ENCODE assay signal across 9 mouse cellular contexts in the genomic region with DNA sequence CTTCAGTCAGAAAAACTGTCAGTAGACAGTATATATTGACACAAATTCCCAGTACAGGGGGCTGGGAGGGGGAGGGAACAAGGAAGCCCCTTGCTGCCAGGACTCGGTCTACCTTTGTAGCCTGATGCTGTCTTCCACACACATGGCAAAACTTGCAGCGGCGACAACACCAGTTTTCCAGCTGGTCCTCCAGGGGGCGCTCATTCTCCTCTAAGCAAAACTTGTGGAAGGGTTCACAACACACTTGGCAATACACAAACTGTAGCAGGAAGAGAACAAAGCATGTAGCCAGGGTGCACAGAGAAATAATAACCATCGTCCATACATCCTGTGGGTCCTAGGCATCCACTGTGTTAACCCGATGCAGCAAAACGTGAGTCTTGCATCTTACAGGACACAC. TPM values are rescaled to one million over a fixed set of nuclear protein-coding genes. Genes with fewer than 3 reads are reported as not detected.
DNase-seq lines count a peak whose midpoint lies in the region; ATAC-seq and TF ChIP-seq lines count a peak whose summit lies in the region.
"Had no signal": no experiment of that assay in that cellular context is flagged by ENCODE, and none has a peak within 500 bp of the region (broad histone marks: within the 10 kb centered on the region; RNA-seq: fewer than 3 reads in every experiment).

No protein-coding gene starts in this region.

- H3K9me3 ChIP-seq in hindbrain, embryonic 14.5 days (ENCODE audit: control insufficient read depth, low read length), result no peaks in the 10 kb centered on the region
- no peaks in the 10 kb centered on the region for H3K9me3 ChIP-seq in hindbrain, embryonic 16.5 days (ENCODE audit: control insufficient read depth, low read length)
- no peaks in the 10 kb centered on the region for H3K9me3 ChIP-seq in embryonic facial prominence, embryonic 10.5 days
- no peaks in the 10 kb centered on the region for H3K9me3 ChIP-seq in hindbrain, postnatal 0 days (ENCODE audit: low read length)
- no peaks in the 10 kb centered on the region for H3K9me3 ChIP-seq in limb, embryonic 10.5 days (replicated peaks)
- H3K9me3 ChIP-seq: embryonic facial prominence, embryonic 15.5 days had no signal

- ATAC-seq in hindbrain, embryonic 14.5 days (ENCODE audit: low FRiP score), result no peak
- no peak for ATAC-seq in hindbrain, embryonic 16.5 days
- ATAC-seq in hindbrain, postnatal 0 days, result 0 out of 2 replicates have a peak, but pooled peaks have one; percentile 35

- H3K4me2 ChIP-seq in hindbrain, embryonic 14.5 days (replicated peaks), result no peak overlapping the region
- H3K4me2 ChIP-seq in hindbrain, embryonic 16.5 days (ENCODE audit: low read length), result no peak overlapping the region
- H3K4me2 ChIP-seq in hindbrain, postnatal 0 days (ENCODE audit: low read depth, low read length), result no peak overlapping the region
- H3K4me2 ChIP-seq: embryonic facial prominence, embryonic 15.5 days had no signal

- H3K27me3 ChIP-seq in hindbrain, embryonic 14.5 days (ENCODE audit: control insufficient read depth, insufficient read depth, low read length), result no peaks in the 10 kb centered on the region
- no peaks in the 10 kb centered on the region for H3K27me3 ChIP-seq in hindbrain, embryonic 16.5 days (replicated peaks; ENCODE audit: control insufficient read depth, insufficient read depth, low read length)
- no peaks in the 10 kb centered on the region for H3K27me3 ChIP-seq in embryonic facial prominence, embryonic 10.5 days (replicated peaks; ENCODE audit: low read depth, poor library complexity, severe bottlenecking)
- no peaks in the 10 kb centered on the region for H3K27me3 ChIP-seq in hindbrain, postnatal 0 days (ENCODE audit: insufficient read depth, low read length)
- no peaks in the 10 kb centered on the region for H3K27me3 ChIP-seq in limb, embryonic 10.5 days (ENCODE audit: low read depth, poor library complexity, severe bottlenecking)
- H3K27me3 ChIP-seq: embryonic facial prominence, embryonic 15.5 days had no signal

- H3K9ac ChIP-seq in hindbrain, embryonic 14.5 days, result no peak overlapping the region
- no peak overlapping the region for H3K9ac ChIP-seq in hindbrain, embryonic 16.5 days (ENCODE audit: low read depth, low read length)
- no peak overlapping the region for H3K9ac ChIP-seq in hindbrain, postnatal 0 days (replicated peaks; ENCODE audit: low read length)
- H3K9ac ChIP-seq: embryonic facial prominence, embryonic 15.5 days had no signal

- WGBS in hindbrain, embryonic 14.5 days, result 56% methylated on average over 7 of the region's 7 CpGs
- WGBS in hindbrain, embryonic 16.5 days, result 42% methylated on average over 7 of the region's 7 CpGs
- WGBS in embryonic facial prominence, embryonic 10.5 days, result 58% methylated on average over 7 of the region's 7 CpGs
- WGBS in hindbrain, postnatal 0 days, result 38% methylated on average over 7 of the region's 7 CpGs
- WGBS in limb, embryonic 10.5 days, result 61% methylated on average over 7 of the region's 7 CpGs

- TF ChIP-seq CTCF in hindbrain, postnatal 0 days (IDR thresholded peaks at IDR 0.05; ENCODE audit: low read depth), result peak; percentile 84

- H3K4me3 ChIP-seq in hindbrain, embryonic 14.5 days (replicated peaks; ENCODE audit: low read length), result no peak overlapping the region
- no peak overlapping the region for H3K4me3 ChIP-seq in hindbrain, embryonic 16.5 days (ENCODE audit: low read length)
- no peak overlapping the region for H3K4me3 ChIP-seq in embryonic facial prominence, embryonic 10.5 days
- no peak overlapping the region for H3K4me3 ChIP-seq in hindbrain, postnatal 0 days (ENCODE audit: low read length)
- H3K4me3 ChIP-seq in limb, embryonic 10.5 days, result no peak overlapping the region
- H3K4me3 ChIP-seq: embryonic facial prominence, embryonic 15.5 days had no signal

- peaks cover 95% of the 10 kb centered on the region for H3K36me3 ChIP-seq in hindbrain, embryonic 14.5 days (replicated peaks; ENCODE audit: control insufficient read depth, insufficient read depth)
- peaks cover 47% of the 10 kb centered on the region for H3K36me3 ChIP-seq in hindbrain, embryonic 16.5 days (ENCODE audit: control insufficient read depth, insufficient read depth, low read length)
- peaks cover 97% of the 10 kb centered on the region for H3K36me3 ChIP-seq in embryonic facial prominence, embryonic 10.5 days (replicated peaks)
- H3K36me3 ChIP-seq in hindbrain, postnatal 0 days (ENCODE audit: insufficient read depth, low read length), result peaks cover 69% of the 10 kb centered on the region
- H3K36me3 ChIP-seq in limb, embryonic 10.5 days, result peaks cover 97% of the 10 kb centered on the region

- peak; percentile 68 for DNase-seq in hindbrain, embryonic 14.5 days (ENCODE audit: low spot score)
- peak; percentile 88 for DNase-seq in adrenal gland, postnatal 10 days
- DNase-seq in embryonic facial prominence, embryonic 10.5 days (ENCODE audit: low spot score), result peak; percentile 80
- peak; percentile 85 for DNase-seq in hindbrain, postnatal 0 days (ENCODE audit: low spot score)
- peak; percentile 84 for DNase-seq in limb, embryonic 10.5 days (ENCODE audit: low spot score)
- peak; percentile 71 for DNase-seq in ovary, postnatal 14 days (ENCODE audit: low spot score)
- DNase-seq in thymus, postnatal 14 days, result peak; percentile 81

- no peaks in the 10 kb centered on the region for H3K4me1 ChIP-seq in hindbrain, embryonic 14.5 days (replicated peaks; ENCODE audit: control insufficient read depth, insufficient read depth, low read length)
- no peaks in the 10 kb centered on the region for H3K4me1 ChIP-seq in hindbrain, embryonic 16.5 days (ENCODE audit: control insufficient read depth, insufficient read depth, low read depth, low read length)
- H3K4me1 ChIP-seq in embryonic facial prominence, embryonic 10.5 days, result no peaks in the 10 kb centered on the region
- no peaks in the 10 kb centered on the region for H3K4me1 ChIP-seq in hindbrain, postnatal 0 days (ENCODE audit: insufficient read depth, low read length)
- no peaks in the 10 kb centered on the region for H3K4me1 ChIP-seq in limb, embryonic 10.5 days
- H3K4me1 ChIP-seq: embryonic facial prominence, embryonic 15.5 days had no signal

- H3K27ac ChIP-seq in hindbrain, embryonic 14.5 days, result no peak overlapping the region
- H3K27ac ChIP-seq in hindbrain, embryonic 16.5 days (ENCODE audit: low read depth, low read length), result no peak overlapping the region
- H3K27ac ChIP-seq in embryonic facial prominence, embryonic 10.5 days (replicated peaks), result no peak overlapping the region
- no peak overlapping the region for H3K27ac ChIP-seq in hindbrain, postnatal 0 days
- H3K27ac ChIP-seq in limb, embryonic 10.5 days, result no peak overlapping the region
- H3K27ac ChIP-seq: embryonic facial prominence, embryonic 15.5 days had no signal

RNA-seq across cellular contexts. Expression of gene Ttc36, which starts 33.6 kb away (rescaled TPM):
- not detected in 2 replicates for polyA plus RNA-seq in hindbrain, embryonic 14.5 days (2014; fragmentation: Nextera tagmentation; extraction: Ambion mirVana)
- not detected in 2 replicates for polyA plus RNA-seq in hindbrain, embryonic 16.5 days (2015; fragmentation: Nextera tagmentation; extraction: Ambion mirVana)
- 10 to 100 TPM; 37.0 to 92.7 TPM for total RNA-seq in adrenal gland, postnatal 10 days (2021)
- not detected in 2 replicates for polyA plus RNA-seq in embryonic facial prominence, embryonic 10.5 days (2016; fragmentation: Nextera tagmentation; extraction: Ambion mirVana)
- total RNA-seq in hindbrain, postnatal 0 days (2014; rRNA removed), result not detected in 2 replicates
- 1.7 TPM in 1 of 2 replicates, not detected in the other for polyA plus RNA-seq in hindbrain, postnatal 0 days (2015; fragmentation: Nextera tagmentation; extraction: Ambion mirVana)
- polyA plus RNA-seq in limb, embryonic 10.5 days (2016; fragmentation: Nextera tagmentation; extraction: Ambion mirVana), result not detected in 2 replicates

RNA-seq across cellular contexts. Expression of gene Tmem25, which starts 37.3 kb away (rescaled TPM):
- 14.2 and 14.3 TPM in 2 replicates for polyA plus RNA-seq in hindbrain, embryonic 14.5 days (2014; fragmentation: Nextera tagmentation; extraction: Ambion mirVana)
- 23.5 and 24.8 TPM in 2 replicates for polyA plus RNA-seq in hindbrain, embryonic 16.5 days (2015; fragmentation: Nextera tagmentation; extraction: Ambion mirVana)
- 10 to 100 TPM in 1 of 2 experiments, 1 to 10 TPM in 1; 4.3 to 10.4 TPM for total RNA-seq in adrenal gland, postnatal 10 days (2021)
- polyA plus RNA-seq in embryonic facial prominence, embryonic 10.5 days (2016; fragmentation: Nextera tagmentation; extraction: Ambion mirVana), result 1.7 and 2.1 TPM in 2 replicates
- 26.3 and 41.3 TPM in 2 replicates for total RNA-seq in hindbrain, postnatal 0 days (2014; rRNA removed)
- 28.9 and 31.9 TPM in 2 replicates for polyA plus RNA-seq in hindbrain, postnatal 0 days (2015; fragmentation: Nextera tagmentation; extraction: Ambion mirVana)
- 1.3 and 1.9 TPM in 2 replicates for polyA plus RNA-seq in limb, embryonic 10.5 days (2016; fragmentation: Nextera tagmentation; extraction: Ambion mirVana)

RNA-seq across cellular contexts. Expression of gene Kmt2a, which starts 44.7 kb away (rescaled TPM):
- polyA plus RNA-seq in hindbrain, embryonic 14.5 days (2014; fragmentation: Nextera tagmentation; extraction: Ambion mirVana), result 17.1 and 19.3 TPM in 2 replicates
- polyA plus RNA-seq in hindbrain, embryonic 16.5 days (2015; fragmentation: Nextera tagmentation; extraction: Ambion mirVana), result 14.4 and 16.4 TPM in 2 replicates
- 10 to 100 TPM; 21.4 to 34.8 TPM for total RNA-seq in adrenal gland, postnatal 10 days (2021)
- 14.1 and 14.9 TPM in 2 replicates for polyA plus RNA-seq in embryonic facial prominence, embryonic 10.5 days (2016; fragmentation: Nextera tagmentation; extraction: Ambion mirVana)
- 18.7 and 20.6 TPM in 2 replicates for total RNA-seq in hindbrain, postnatal 0 days (2014; rRNA removed)
- polyA plus RNA-seq in hindbrain, postnatal 0 days (2015; fragmentation: Nextera tagmentation; extraction: Ambion mirVana), result 14.4 and 19.0 TPM in 2 replicates
- polyA plus RNA-seq in limb, embryonic 10.5 days (2016; fragmentation: Nextera tagmentation; extraction: Ambion mirVana), result 13.7 and 14.1 TPM in 2 replicates
